Mouse (Mus musculus) liver, embryonic 12.5 days (tissue): Measurements from ENCODE around the gene Nek6. TPM values are rescaled to one million over a fixed set of nuclear protein-coding genes. Genes with fewer than 3 reads are reported as not detected.

Experiments used
- ATAC-seq: fragments of 200-750 bp; cut with Nextera tagmentation; 2 replicates; pipeline ENCODE4 v1.8.0; 2017; ENCODE audit warnings: moderate number of reproducible peaks, mild to moderate bottlenecking, moderate library complexity
- H3K27ac ChIP-seq: fragments of 300-500 bp; sonication (generic); 2 replicates; pipeline ENCODE4 v1.5.1; 2016; ENCODE audit warnings: mild to moderate bottlenecking
- H3K27me3 ChIP-seq: fragments of 300-500 bp; sonication (generic); replicated peaks from 2 replicates; pipeline ENCODE4 v1.6.1; 2016; ENCODE audit warnings: mild to moderate bottlenecking, moderate library complexity
- H3K36me3 ChIP-seq: fragments of 300-500 bp; sonication (generic); 2 replicates; pipeline ENCODE4 v1.6.1; 2016; ENCODE audit warnings: mild to moderate bottlenecking, moderate library complexity
- H3K4me1 ChIP-seq: fragments of 300-500 bp; sonication (generic); 2 replicates; pipeline ENCODE4 v1.6.1; 2016
- H3K4me2 ChIP-seq: fragments of 300-500 bp; sonication (generic); 2 replicates; pipeline ENCODE4 v1.6.1; 2016; ENCODE audit warnings: mild to moderate bottlenecking, moderate library complexity
- H3K4me3 ChIP-seq: fragments of 300-500 bp; sonication (generic); 2 replicates; pipeline ENCODE4 v1.5.1; 2016; ENCODE audit warnings: mild to moderate bottlenecking, moderate library complexity
- H3K9ac ChIP-seq: fragments of 300-500 bp; sonication (generic); 2 replicates; pipeline ENCODE4 v1.6.1; 2016; ENCODE audit warnings: mild to moderate bottlenecking, moderate library complexity
- H3K9me3 ChIP-seq: fragments of 300-500 bp; sonication (generic); replicated peaks from 2 replicates; pipeline ENCODE4 v1.6.1; 2016; ENCODE audit warnings: mild to moderate bottlenecking, moderate library complexity
- WGBS: fragments of 180-500 bp; shearing (Covaris S2); methylation state at CpG from one replicate; pipeline ENCODE4 v1.1.7; 2016; ENCODE audit not compliant: insufficient replicate concordance; 5-methylcytosine and 5-hydroxymethylcytosine counted together
- polyA plus RNA-seq: library from polyadenylated mRNA; unstranded; fragments of >200 nt; fragmentation: Nextera tagmentation; extraction: Ambion mirVana; gene quantifications from 2 replicates; pipeline ENCODE4 v1.2.1, GENCODE M21; 2016

Gene Nek6
- polyA plus RNA-seq, 1 experiment from 2014 or later = 45.7 TPM

DNA sequence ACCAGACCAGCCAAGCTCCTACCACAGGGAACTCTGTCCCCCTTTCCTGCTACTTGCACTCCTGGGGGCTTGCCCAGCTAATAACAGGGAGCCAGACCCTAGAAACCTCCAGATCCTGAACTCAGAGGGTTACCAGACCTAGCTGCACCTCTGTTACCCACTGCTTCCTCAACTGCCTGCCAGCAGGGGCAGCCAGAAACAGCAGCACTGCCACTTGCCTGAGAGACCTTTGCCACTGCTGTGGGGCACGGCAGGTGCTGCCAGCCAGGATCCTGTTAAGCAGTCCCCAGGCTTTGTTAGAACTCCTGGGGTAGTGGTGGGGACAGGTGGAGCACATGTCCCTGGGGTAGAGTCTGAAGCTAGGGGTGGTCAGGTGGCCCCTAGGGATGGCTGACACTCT is 30.1 kb downstream of the Nek6 start:
- peaks cover 86% of the 10 kb centered on the region for H3K4me1 ChIP-seq

DNA sequence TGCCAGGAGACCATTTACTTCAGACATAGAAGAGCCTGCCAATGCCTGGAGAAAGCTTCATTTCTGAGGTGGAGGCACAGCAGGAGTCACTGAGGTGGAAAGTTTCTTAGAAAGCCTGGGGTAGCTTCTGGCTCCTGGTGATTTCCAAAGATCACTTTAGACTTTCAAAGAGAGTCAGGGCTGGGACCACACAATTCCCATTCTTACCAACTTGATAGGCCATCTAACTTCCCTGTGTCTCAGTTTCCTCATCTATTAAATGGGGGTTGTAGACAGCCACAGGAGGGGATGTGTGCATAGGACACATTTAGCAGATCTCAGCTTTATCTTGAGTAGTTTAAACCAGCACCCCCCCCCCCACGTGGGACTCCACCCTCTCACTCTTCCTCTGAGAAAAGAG is 30.9 kb downstream of the Nek6 start:
- Histone ChIP-seq H3K9me3 (no peaks in the 10 kb centered on the region), H3K9ac (no peak overlapping the region), H3K4me2 (no peak overlapping the region), H3K27ac (no peak overlapping the region), H3K36me3 (no peaks in the 10 kb centered on the region), H3K4me1 (peaks cover 83% of the 10 kb centered on the region), H3K27me3 (0 out of 2 replicates have a peak, but pooled peaks cover 7% of the 10 kb centered on the region), H3K4me3 (no peak overlapping the region)
- no peak for ATAC-seq
- WGBS = 4% methylated on average over 1 of the region's 1 CpGs

More for the DNA sequence above, 30.1 kb downstream of the Nek6 start:
- no peaks in the 10 kb centered on the region for H3K9me3 ChIP-seq
- no peak for ATAC-seq
- H3K4me2 ChIP-seq = no peak overlapping the region
- 0 out of 2 replicates have a peak overlapping the region, but pooled peaks have one; percentile 17 for H3K9ac ChIP-seq
- WGBS = 65% methylated on average over 1 of the region's 1 CpGs
- 0 out of 2 replicates have a peak, but pooled peaks cover 7% of the 10 kb centered on the region for H3K27me3 ChIP-seq
- H3K4me3 ChIP-seq = no peak overlapping the region
- H3K27ac ChIP-seq = no peak overlapping the region
- no peaks in the 10 kb centered on the region for H3K36me3 ChIP-seq

DNA sequence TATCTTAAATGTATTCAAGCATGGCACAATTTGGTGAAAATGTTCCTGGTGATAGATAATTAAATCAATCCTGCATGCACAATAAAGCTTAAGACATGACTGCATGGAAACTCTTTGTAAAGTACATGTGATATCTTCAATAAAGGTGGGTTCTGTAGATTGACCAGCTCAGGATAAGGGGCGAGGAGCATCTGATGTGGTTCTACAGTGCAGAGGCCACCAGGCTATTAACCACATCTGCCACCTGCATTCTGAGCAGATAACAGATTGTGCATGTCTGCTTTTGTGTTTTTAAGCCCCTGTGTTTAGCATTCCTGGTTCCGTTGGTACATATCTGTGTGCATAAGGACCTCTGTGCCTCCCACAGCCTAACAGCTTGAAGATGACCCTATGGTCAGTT is 31.7 kb downstream of the Nek6 start:
- Histone ChIP-seq H3K4me1 (peaks cover 75% of the 10 kb centered on the region), H3K27ac (no peak overlapping the region), H3K9ac (no peak overlapping the region), H3K4me3 (no peak overlapping the region), H3K36me3 (no peaks in the 10 kb centered on the region), H3K27me3 (0 out of 2 replicates have a peak, but pooled peaks cover 11% of the 10 kb centered on the region), H3K9me3 (no peaks in the 10 kb centered on the region), H3K4me2 (no peak overlapping the region)
- ATAC-seq = no peak
- WGBS = 52% methylated on average over 2 of the region's 2 CpGs

DNA sequence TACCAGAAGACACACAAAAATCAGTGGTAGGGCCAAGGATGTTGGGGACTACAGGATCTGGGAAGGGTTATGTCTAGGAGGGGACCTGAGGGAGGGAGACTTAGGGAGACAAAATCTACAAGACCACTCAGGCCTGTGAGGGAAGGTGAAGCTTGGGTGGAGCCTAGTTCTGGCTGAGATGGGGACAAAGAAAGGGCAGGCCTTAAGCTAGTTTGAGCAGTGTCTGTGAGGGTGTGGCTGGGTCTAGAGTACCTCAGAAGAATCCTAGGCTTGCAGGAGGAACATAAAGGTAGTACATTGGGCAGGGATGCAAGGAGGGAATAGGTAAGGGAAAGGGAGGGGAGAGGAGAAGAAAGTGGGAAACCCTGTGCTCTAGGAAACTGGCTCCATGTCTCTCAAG is 32.9 kb downstream of the Nek6 start:
- H3K27me3 ChIP-seq = 0 out of 2 replicates have a peak, but pooled peaks cover 11% of the 10 kb centered on the region
- no peak overlapping the region for H3K4me2 ChIP-seq
- H3K36me3 ChIP-seq = no peaks in the 10 kb centered on the region
- no peak for ATAC-seq
- H3K9me3 ChIP-seq = no peaks in the 10 kb centered on the region
- H3K4me1 ChIP-seq = peaks cover 70% of the 10 kb centered on the region
- no peak overlapping the region for H3K27ac ChIP-seq
- no peak overlapping the region for H3K9ac ChIP-seq
- H3K4me3 ChIP-seq = no peak overlapping the region

DNA sequence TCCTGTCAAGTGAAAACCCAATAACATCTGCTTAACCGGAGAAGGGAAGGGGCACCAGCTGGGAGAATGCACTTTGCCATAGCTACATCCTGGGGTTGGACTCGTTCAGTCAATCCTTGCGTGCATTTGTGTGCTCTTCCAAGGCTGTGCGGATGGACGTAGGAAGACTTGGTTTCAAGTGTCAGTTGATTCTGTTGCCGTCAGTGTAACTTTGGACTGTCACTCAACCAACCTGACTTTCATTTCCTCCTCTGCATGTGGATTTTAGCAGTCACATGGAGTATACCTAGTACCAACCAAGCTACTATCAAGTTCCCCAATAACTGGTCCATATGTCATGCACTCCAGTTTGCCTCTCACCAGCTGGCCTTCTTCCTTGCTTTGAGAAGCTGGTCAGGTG is 33.5 kb downstream of the Nek6 start:
- no peak overlapping the region for H3K27ac ChIP-seq
- H3K4me1 ChIP-seq = peaks cover 64% of the 10 kb centered on the region
- H3K9me3 ChIP-seq = no peaks in the 10 kb centered on the region
- ATAC-seq = no peak
- WGBS = 72% methylated on average over 6 of the region's 6 CpGs
- no peak overlapping the region for H3K9ac ChIP-seq
- H3K4me2 ChIP-seq = no peak overlapping the region
- no peaks in the 10 kb centered on the region for H3K36me3 ChIP-seq
- 0 out of 2 replicates have a peak, but pooled peaks cover 11% of the 10 kb centered on the region for H3K27me3 ChIP-seq
- H3K4me3 ChIP-seq = no peak overlapping the region

DNA sequence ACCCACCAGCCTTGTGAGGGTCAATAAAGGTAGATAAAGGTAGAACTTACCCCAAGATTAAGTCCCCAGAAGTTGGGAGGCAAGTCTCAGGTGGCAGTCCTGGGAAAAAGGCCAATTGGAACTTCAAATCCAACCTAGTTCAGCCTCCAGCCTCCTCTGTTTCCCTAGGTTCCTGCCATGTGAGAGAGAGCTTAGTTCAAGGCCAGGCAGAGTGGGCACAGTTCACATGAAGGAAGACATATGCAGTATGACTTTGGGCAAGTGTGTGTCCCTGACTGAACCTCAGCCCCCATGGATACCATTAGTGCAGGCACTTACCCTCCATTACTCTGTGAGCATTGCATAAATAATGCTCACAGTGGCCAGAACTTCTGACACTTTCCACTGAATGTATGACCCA is 34.3 kb downstream of the Nek6 start:
- Histone ChIP-seq H3K27ac (no peak overlapping the region), H3K4me2 (no peak overlapping the region), H3K9ac (no peak overlapping the region), H3K4me1 (peaks cover 58% of the 10 kb centered on the region), H3K36me3 (0 out of 2 replicates have a peak, but pooled peaks cover 5% of the 10 kb centered on the region), H3K27me3 (0 out of 2 replicates have a peak, but pooled peaks cover 8% of the 10 kb centered on the region), H3K9me3 (no peaks in the 10 kb centered on the region), H3K4me3 (no peak overlapping the region)
- ATAC-seq = no peak

DNA sequence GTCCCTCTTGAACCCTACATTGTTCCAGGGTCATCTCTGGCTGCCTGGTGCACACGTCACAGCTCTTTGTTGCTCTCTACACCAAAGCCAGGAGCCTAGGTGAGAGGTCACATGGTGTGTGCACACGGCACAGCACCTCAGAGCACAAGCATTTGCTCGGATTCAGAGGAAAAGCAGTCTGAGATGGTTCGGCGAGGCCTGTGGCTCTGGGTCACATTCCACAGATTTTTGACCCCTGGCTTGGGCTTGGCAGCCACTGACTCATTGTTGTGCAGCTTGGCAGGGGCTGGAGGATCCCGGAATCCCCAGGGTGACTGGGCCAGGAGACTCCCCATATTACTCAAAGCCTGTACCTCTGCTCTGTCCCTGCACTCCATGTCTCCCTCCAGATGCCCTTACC is 34.8 kb downstream of the Nek6 start:
- Histone ChIP-seq H3K4me3 (no peak overlapping the region), H3K9ac (no peak overlapping the region), H3K27ac (no peak overlapping the region), H3K4me1 (peaks cover 53% of the 10 kb centered on the region), H3K4me2 (no peak overlapping the region), H3K27me3 (0 out of 2 replicates have a peak, but pooled peaks cover 4% of the 10 kb centered on the region), H3K36me3 (peaks cover 10% of the 10 kb centered on the region; the same call in 1 of the 2 replicates), H3K9me3 (no peaks in the 10 kb centered on the region)
- 64% methylated on average over 6 of the region's 6 CpGs for WGBS
- ATAC-seq = no peak

DNA sequence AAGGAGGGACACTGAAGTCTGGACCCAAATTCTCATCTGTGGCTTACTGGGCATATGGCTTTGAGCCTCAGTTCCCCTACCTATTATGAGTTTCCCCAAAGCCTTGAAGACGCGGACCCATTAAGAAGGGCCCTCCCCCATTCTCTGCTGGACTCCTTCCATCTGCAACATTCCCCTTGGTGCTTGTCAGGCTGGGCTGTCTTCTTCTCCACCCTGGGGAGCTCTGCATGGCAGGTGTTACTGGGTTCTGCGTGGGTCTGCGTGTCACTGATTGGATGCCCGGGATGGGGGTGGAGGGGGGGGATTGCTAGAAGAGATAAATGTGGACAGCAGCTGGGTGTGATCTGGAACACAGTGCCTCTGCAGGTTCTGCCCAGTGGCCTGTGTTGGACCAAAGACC is 35.3 kb downstream of the Nek6 start:
- no peak overlapping the region for H3K4me3 ChIP-seq
- WGBS = 79% methylated on average over 5 of the region's 5 CpGs
- ATAC-seq = no peak; the same call in 1 of the 2 replicates
- no peak overlapping the region for H3K4me2 ChIP-seq
- H3K4me1 ChIP-seq = peaks cover 48% of the 10 kb centered on the region
- no peak overlapping the region for H3K27ac ChIP-seq
- H3K9ac ChIP-seq = no peak overlapping the region
- no peaks in the 10 kb centered on the region for H3K9me3 ChIP-seq
- H3K36me3 ChIP-seq = peaks cover 13% of the 10 kb centered on the region
- H3K27me3 ChIP-seq = 0 out of 2 replicates have a peak, but pooled peaks cover 4% of the 10 kb centered on the region

DNA sequence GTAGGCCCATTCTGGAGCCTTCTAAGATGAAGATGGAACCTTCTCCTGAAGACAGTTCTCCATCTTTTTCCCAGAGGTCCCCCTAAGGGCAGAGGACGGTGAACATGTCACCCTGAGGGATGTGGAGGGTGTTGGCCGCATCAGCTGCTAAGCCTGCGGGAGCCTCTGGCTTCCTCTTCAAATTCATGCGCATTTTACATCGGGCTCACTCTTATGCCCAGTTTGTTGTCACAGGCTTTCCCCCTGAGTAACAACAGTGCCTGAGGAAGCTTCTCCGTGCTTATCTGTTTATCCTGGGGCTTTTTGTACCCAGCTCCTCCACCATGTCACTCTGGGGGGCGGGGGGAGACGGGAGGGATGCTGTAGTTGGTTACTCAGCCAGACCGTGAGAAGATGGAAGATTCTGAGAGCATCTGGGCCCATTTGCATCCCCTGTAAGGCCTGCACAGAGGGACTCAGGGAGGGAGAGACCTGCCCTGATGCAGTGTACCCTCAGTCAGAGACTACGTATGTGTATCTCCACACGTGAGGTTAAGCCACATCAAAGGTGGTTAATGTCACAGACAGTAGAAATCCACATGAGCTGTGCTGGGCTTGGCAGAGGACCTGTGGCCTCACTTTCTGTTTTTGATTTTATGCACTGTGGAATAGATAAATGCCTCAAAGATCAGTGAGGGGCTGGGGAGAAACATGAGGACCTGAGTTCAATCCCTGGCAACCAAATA is 36.5 kb downstream of the Nek6 start:
- 0 out of 2 replicates have a peak, but pooled peaks cover 4% of the 10 kb centered on the region for H3K27me3 ChIP-seq
- H3K9me3 ChIP-seq = no peaks in the 10 kb centered on the region
- no peak overlapping the region for H3K9ac ChIP-seq
- WGBS = 64% methylated on average over 11 of the region's 11 CpGs
- H3K4me1 ChIP-seq = peaks cover 36% of the 10 kb centered on the region
- H3K4me2 ChIP-seq = no peak overlapping the region
- H3K27ac ChIP-seq = no peak overlapping the region
- ATAC-seq = no peak
- peaks cover 16% of the 10 kb centered on the region for H3K36me3 ChIP-seq
- no peak overlapping the region for H3K4me3 ChIP-seq

DNA sequence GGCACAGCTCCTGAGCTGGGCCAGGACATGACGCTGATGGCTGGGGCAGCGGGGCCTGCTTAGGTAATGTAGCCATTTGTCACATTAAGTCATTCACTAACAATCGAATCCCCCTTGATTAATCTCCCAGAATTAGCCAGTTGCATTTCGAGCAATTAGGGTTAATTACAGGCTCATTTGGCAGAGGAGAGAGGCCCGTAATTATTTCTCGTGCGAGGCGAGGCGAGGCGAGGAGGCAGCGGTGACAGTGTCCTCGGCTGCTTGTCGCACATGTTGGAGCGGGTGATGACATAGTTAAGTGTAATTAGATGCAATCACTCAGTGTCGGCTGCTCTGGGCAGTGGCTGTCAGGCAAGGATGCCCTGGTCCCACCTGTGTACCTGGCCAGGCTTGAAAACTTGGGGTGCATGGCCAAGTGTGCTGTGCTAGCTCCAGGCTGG is 40.6 kb downstream of the Nek6 start:
- Histone ChIP-seq H3K4me2 (no peak overlapping the region), H3K9ac (no peak overlapping the region), H3K4me1 (peaks cover 1% of the 10 kb centered on the region; the same call in 1 of the 2 replicates), H3K27ac (no peak overlapping the region), H3K36me3 (peaks cover 16% of the 10 kb centered on the region), H3K4me3 (no peak overlapping the region), H3K27me3 (0 out of 2 replicates have a peak, but pooled peaks cover 4% of the 10 kb centered on the region), H3K9me3 (no peaks in the 10 kb centered on the region)
- 83% methylated on average over 15 of the region's 15 CpGs for WGBS
- no peak for ATAC-seq

DNA sequence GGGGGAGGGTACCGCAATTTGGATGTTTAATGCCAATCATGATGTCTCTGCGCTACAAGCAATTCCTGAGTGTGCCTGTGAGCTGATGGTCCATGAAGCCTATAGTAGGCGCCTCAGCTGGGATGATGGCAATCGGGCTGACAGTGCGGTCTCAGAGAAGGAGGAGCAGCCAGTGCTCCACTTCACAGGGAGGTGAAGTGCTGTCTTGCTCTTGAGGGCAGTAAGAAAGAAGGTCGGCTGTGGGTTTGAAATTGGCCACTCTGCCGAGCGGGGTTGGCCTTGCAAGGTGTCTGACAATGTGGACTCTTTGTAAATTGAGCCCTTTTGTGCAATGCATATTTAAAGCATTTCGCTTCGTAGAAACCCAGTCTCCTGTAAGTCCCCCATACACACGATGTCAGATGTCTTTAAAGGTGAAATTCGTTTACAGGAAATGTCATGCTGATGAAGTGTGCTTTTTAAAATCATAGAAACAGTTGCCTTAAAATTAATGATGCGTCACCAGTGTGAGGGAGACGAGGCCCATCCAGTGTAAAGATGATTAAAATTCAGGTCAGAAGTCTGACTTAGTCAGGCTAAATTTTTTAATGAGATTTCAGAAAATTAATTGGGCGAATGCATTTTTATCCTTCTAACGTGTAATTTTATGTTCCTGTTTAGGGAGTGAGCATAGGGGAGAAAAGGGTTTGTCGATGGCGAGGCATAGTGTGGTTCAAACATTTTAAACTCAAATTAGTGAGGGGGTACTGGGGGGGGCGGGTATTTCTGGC is 43.0 kb downstream of the Nek6 start:
- Histone ChIP-seq H3K27me3 (no peaks in the 10 kb centered on the region), H3K9ac (no peak overlapping the region), H3K27ac (no peak overlapping the region), H3K36me3 (peaks cover 29% of the 10 kb centered on the region), H3K9me3 (no peaks in the 10 kb centered on the region), H3K4me1 (no peaks in the 10 kb centered on the region), H3K4me2 (no peak overlapping the region), H3K4me3 (no peak overlapping the region)
- WGBS = 73% methylated on average over 19 of the region's 19 CpGs
- no peak for ATAC-seq

DNA sequence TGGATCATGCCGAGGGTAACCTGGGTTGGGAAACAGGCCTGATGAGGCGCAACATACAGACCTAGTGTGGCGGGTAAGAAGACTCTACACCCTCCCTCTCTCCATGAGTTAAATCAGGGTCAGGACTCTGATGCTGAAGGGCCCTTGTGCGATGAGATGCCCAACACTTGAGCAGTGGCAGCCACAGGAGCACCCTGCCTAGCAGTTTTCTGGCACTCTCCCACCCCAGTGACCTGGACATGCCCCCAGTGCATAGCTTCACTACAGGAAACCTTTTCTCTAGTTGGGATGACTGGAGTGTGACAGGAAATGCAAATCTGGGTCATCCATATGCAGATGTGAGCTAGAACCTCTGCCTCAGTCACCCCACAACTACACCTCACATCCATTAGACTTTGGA is 44.2 kb downstream of the Nek6 start:
- H3K27ac ChIP-seq = no peak overlapping the region
- H3K4me2 ChIP-seq = no peak overlapping the region
- ATAC-seq = no peak
- H3K36me3 ChIP-seq = peaks cover 34% of the 10 kb centered on the region
- no peaks in the 10 kb centered on the region for H3K4me1 ChIP-seq
- H3K9me3 ChIP-seq = no peaks in the 10 kb centered on the region
- H3K9ac ChIP-seq = no peak overlapping the region
- WGBS = 72% methylated on average over 4 of the region's 4 CpGs
- H3K27me3 ChIP-seq = no peaks in the 10 kb centered on the region
- no peak overlapping the region for H3K4me3 ChIP-seq
